Mouse (Mus musculus): ENCODE results near the gene Pomt1. TPM values are rescaled to one million over a fixed set of nuclear protein-coding genes. Genes with fewer than 3 reads are reported as not detected.

Gene Pomt1
- total RNA-seq, 1 experiment = 36.5 TPM

- no peak overlapping the region for H3K4me3 ChIP-seq (ENCODE audit: insufficient read depth in 1 of 2, low read depth in 1 of 2, low read length in 2 of 2, poor library complexity in 1 of 2, severe bottlenecking in 1 of 2)
- no peak overlapping the region for H3K27ac ChIP-seq (ENCODE audit: insufficient read depth, low read depth, low read length, poor library complexity, severe bottlenecking)
- no peak for TF ChIP-seq CHD2 (IDR thresholded peaks at IDR 0.05; ENCODE audit: low read depth, low read length)
- no peak for TF ChIP-seq ZC3H11A (IDR thresholded peaks at IDR 0.05; ENCODE audit: borderline replicate concordance, low read depth, low read length)
- TF ChIP-seq MAFK (IDR thresholded peaks at IDR 0.05; ENCODE audit: insufficient read depth, low read depth, low read length) = no peak
- no peak for TF ChIP-seq ZNF384 (IDR thresholded peaks at IDR 0.05; ENCODE audit: low read depth, low read length)
- no peak for TF ChIP-seq HCFC1 (IDR thresholded peaks at IDR 0.05; ENCODE audit: borderline replicate concordance, insufficient read depth, low read length)
- H3K9me3 ChIP-seq (ENCODE audit: control insufficient read depth, insufficient read depth, low read depth, low read length) = no peaks in the 10 kb centered on the region
- H3K36me3 ChIP-seq (ENCODE audit: control insufficient read depth, insufficient read depth, low read length, poor library complexity, severe bottlenecking) = peaks cover 76% of the 10 kb centered on the region
- no peak overlapping the region for H3K9ac ChIP-seq (ENCODE audit: insufficient read depth, low read depth, low read length, poor library complexity, severe bottlenecking)
- in situ Hi-C loops (cut with MboI; ENCODE audit: low sequenced_read_pairs in 2 of 2, unreplicated experiment in 2 of 2) = no loop called here
- H3K4me1 ChIP-seq (ENCODE audit: control insufficient read depth in 2 of 2, insufficient read depth in 2 of 2, low read length in 2 of 2, poor library complexity in 1 of 2) = peaks cover 0 to 20% of the 10 kb centered on the region in 2 experiments; a peak in 3 of 4 replicates
- no peak for DNase-seq (ENCODE audit: low read depth, low spot score)
These were observed 45.8 kb upstream of the Pomt1 start for GRCm38 (mm10) chr2:32190620-32191019.

DNA sequence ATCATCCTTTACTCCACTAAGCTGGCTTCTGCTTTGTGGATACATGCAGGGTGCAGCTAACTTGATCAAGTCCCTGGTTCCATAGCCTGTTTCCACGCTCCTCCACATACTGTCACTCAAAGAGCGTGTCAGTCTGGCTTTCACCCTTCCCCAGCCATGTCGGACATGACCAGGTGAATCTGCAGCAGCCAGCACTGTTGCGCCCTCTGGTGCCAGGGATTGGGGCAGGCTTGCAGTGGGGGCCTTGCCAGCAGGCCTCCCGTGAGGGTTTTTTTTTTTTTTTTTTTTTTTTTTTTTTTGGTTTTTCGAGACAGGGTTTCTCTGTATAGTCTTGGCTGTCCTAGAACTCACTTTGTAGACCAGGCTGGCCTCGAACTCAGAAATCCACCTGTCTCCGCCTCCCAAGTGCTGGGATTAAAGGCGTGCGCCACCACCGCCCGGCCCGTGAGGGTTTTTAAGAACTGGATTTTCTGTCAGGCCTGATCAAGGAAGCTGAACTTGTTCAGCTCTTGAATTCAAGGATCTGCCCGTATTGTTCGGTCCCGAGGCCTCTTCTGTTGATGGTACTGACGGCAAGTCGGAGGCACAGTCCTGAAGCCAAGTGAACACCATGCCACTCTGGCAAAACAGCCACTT, 44.4 kb upstream of the Pomt1 start:
- Histone ChIP-seq H3K9me3 (ENCODE audit: control insufficient read depth, insufficient read depth, low read depth, low read length) (no peaks in the 10 kb centered on the region), H3K36me3 (ENCODE audit: control insufficient read depth, insufficient read depth, low read length, poor library complexity, severe bottlenecking) (peaks cover 70% of the 10 kb centered on the region), H3K4me1 (ENCODE audit: control insufficient read depth in 2 of 2, insufficient read depth in 2 of 2, low read length in 2 of 2, poor library complexity in 1 of 2) (peaks cover 0 to 20% of the 10 kb centered on the region in 2 experiments; a peak in 3 of 4 replicates), H3K9ac (ENCODE audit: insufficient read depth, low read depth, low read length, poor library complexity, severe bottlenecking) (no peak overlapping the region), H3K27ac (ENCODE audit: insufficient read depth, low read depth, low read length, poor library complexity, severe bottlenecking) (0 out of 2 replicates have a peak overlapping the region, but pooled peaks have one; percentile 42), H3K4me3 (ENCODE audit: insufficient read depth in 1 of 2, low read depth in 1 of 2, low read length in 2 of 2, poor library complexity in 1 of 2, severe bottlenecking in 1 of 2) (no peak overlapping the region)
- in situ Hi-C loops (cut with MboI; ENCODE audit: low sequenced_read_pairs in 2 of 2, unreplicated experiment in 2 of 2) = no loop called here
- TF ChIP-seq ZNF384 (IDR thresholded peaks at IDR 0.05; ENCODE audit: low read depth, low read length) (peak; percentile 95), ZC3H11A (IDR thresholded peaks at IDR 0.05; ENCODE audit: borderline replicate concordance, low read depth, low read length) (no peak; the same call in 1 of the 2 replicates)
- no peak for DNase-seq (ENCODE audit: low read depth, low spot score)

GRCm38 (mm10) chr2:32198977-32199376, 37.4 kb upstream of the Pomt1 start:
- no peak overlapping the region for H3K27ac ChIP-seq (ENCODE audit: insufficient read depth, low read depth, low read length, poor library complexity, severe bottlenecking)
- no peak for DNase-seq (ENCODE audit: low read depth, low spot score)
- in situ Hi-C loops (cut with MboI; ENCODE audit: low sequenced_read_pairs in 2 of 2, unreplicated experiment in 2 of 2) = no loop called here
- no peak overlapping the region for H3K4me3 ChIP-seq (ENCODE audit: insufficient read depth in 1 of 2, low read depth in 1 of 2, low read length in 2 of 2, poor library complexity in 1 of 2, severe bottlenecking in 1 of 2)
- H3K36me3 ChIP-seq (ENCODE audit: control insufficient read depth, insufficient read depth, low read length, poor library complexity, severe bottlenecking) = peaks cover 74% of the 10 kb centered on the region
- TF ChIP-seq MAFK (IDR thresholded peaks at IDR 0.05; ENCODE audit: insufficient read depth, low read depth, low read length) = no peak
- TF ChIP-seq ZC3H11A (IDR thresholded peaks at IDR 0.05; ENCODE audit: borderline replicate concordance, low read depth, low read length) = no peak
- no peak for TF ChIP-seq ZNF384 (IDR thresholded peaks at IDR 0.05; ENCODE audit: low read depth, low read length)
- TF ChIP-seq HCFC1 (IDR thresholded peaks at IDR 0.05; ENCODE audit: borderline replicate concordance, insufficient read depth, low read length) = no peak
- no peak for TF ChIP-seq CHD2 (IDR thresholded peaks at IDR 0.05; ENCODE audit: low read depth, low read length)
- peaks cover 0 to 17% of the 10 kb centered on the region in 2 experiments; a peak in 3 of 4 replicates for H3K4me1 ChIP-seq (ENCODE audit: control insufficient read depth in 2 of 2, insufficient read depth in 2 of 2, low read length in 2 of 2, poor library complexity in 1 of 2)
- no peak overlapping the region for H3K9ac ChIP-seq (ENCODE audit: insufficient read depth, low read depth, low read length, poor library complexity, severe bottlenecking)
- no peaks in the 10 kb centered on the region for H3K9me3 ChIP-seq (ENCODE audit: control insufficient read depth, insufficient read depth, low read depth, low read length)

- H3K27ac ChIP-seq (ENCODE audit: insufficient read depth, low read depth, low read length, poor library complexity, severe bottlenecking) = no peak overlapping the region
- in situ Hi-C loops (cut with MboI; ENCODE audit: low sequenced_read_pairs in 2 of 2, unreplicated experiment in 2 of 2) = no loop called here
- no peak for DNase-seq (ENCODE audit: low read depth, low spot score)
- H3K9me3 ChIP-seq (ENCODE audit: control insufficient read depth, insufficient read depth, low read depth, low read length) = no peaks in the 10 kb centered on the region
- peaks cover 0 to 12% of the 10 kb centered on the region in 2 experiments; a peak in 3 of 4 replicates for H3K4me1 ChIP-seq (ENCODE audit: control insufficient read depth in 2 of 2, insufficient read depth in 2 of 2, low read length in 2 of 2, poor library complexity in 1 of 2)
- peaks cover 73% of the 10 kb centered on the region for H3K36me3 ChIP-seq (ENCODE audit: control insufficient read depth, insufficient read depth, low read length, poor library complexity, severe bottlenecking)
- H3K4me3 ChIP-seq (ENCODE audit: insufficient read depth in 1 of 2, low read depth in 1 of 2, low read length in 2 of 2, poor library complexity in 1 of 2, severe bottlenecking in 1 of 2) = no peak overlapping the region
- no peak for TF ChIP-seq ZC3H11A (IDR thresholded peaks at IDR 0.05; ENCODE audit: borderline replicate concordance, low read depth, low read length)
- no peak for TF ChIP-seq HCFC1 (IDR thresholded peaks at IDR 0.05; ENCODE audit: borderline replicate concordance, insufficient read depth, low read length)
- no peak for TF ChIP-seq ZNF384 (IDR thresholded peaks at IDR 0.05; ENCODE audit: low read depth, low read length)
- TF ChIP-seq CHD2 (IDR thresholded peaks at IDR 0.05; ENCODE audit: low read depth, low read length) = no peak
- no peak for TF ChIP-seq MAFK (IDR thresholded peaks at IDR 0.05; ENCODE audit: insufficient read depth, low read depth, low read length)
- H3K9ac ChIP-seq (ENCODE audit: insufficient read depth, low read depth, low read length, poor library complexity, severe bottlenecking) = no peak overlapping the region
These were observed 36.4 kb upstream of the Pomt1 start for GRCm38 (mm10) chr2:32200033-32200432.
